Mouse (Mus musculus) adrenal gland, adult 8-10 months (tissue): ENCODE data around the gene Mrpl55. TPM values are rescaled to one million over a fixed set of nuclear protein-coding genes. Genes with fewer than 3 reads are reported as not detected.

Experiments
- DNase-seq: peaks from one replicate; pipeline ENCODE4 v3.0.0; 2022
- total RNA-seq, 4 experiments: library from RNA; stranded (reverse); gene quantifications; 2 replicates each; pipeline ENCODE4 v1.2.4; 2022

The Mrpl55 gene
- total RNA-seq, 4 experiments from 2014 or later: 46.0 to 53.6 (median 47.1) TPM

- peak; percentile 95 for DNase-seq
These were observed 26.1 kb downstream of the Mrpl55 start, which contains the start of gene Arf1 for GRCm38 (mm10) chr11:59228122-59228953. Gene Arf1, minus strand, starts transcription at chr11:59228270.

GRCm38 (mm10) chr11:59230144-59230760 lies 28.0 kb downstream of the Mrpl55 start:
- no peak for DNase-seq

- DNase-seq: no peak
These were observed 30.5 kb downstream of the Mrpl55 start for GRCm38 (mm10) chr11:59232797-59233196.

- DNase-seq: peak; percentile 75
These were observed 36.5 kb downstream of the Mrpl55 start for GRCm38 (mm10) chr11:59238525-59239427.

- DNase-seq: no peak
These were observed 37.1 kb downstream of the Mrpl55 start for GRCm38 (mm10) chr11:59239428-59239785.

- DNase-seq: no peak
These were observed 37.5 kb downstream of the Mrpl55 start for GRCm38 (mm10) chr11:59239796-59240195.

- no peak for DNase-seq
These were observed 39.6 kb downstream of the Mrpl55 start for GRCm38 (mm10) chr11:59241841-59242240.

- DNase-seq: no peak
These were observed 41.6 kb downstream of the Mrpl55 start for GRCm38 (mm10) chr11:59243856-59244255.

- DNase-seq: no peak
These were observed 45.8 kb downstream of the Mrpl55 start for GRCm38 (mm10) chr11:59248101-59248500.

Other genes with a start within 250 kb of the Mrpl55 start
- 10 to 100 TPM; 18.8 to 28.5 (median 26.2) TPM for gene Hist3h2a, start 247.8 kb upstream of the Mrpl55 start, total RNA-seq
- under 1 TPM; 0.21 to 0.59 (median 0.46) TPM for gene Trim17, start 247.8 kb upstream of the Mrpl55 start, total RNA-seq
- 10 to 100 TPM; 23.2 to 38.7 (median 31.3) TPM for gene Trim11, start 224.4 kb upstream of the Mrpl55 start, total RNA-seq
- 1 to 10 TPM; 1.5 to 2.2 (median 1.6) TPM for gene Obscn, start 66.1 kb upstream of the Mrpl55 start, total RNA-seq
- 10 to 100 TPM; 19.3 to 23.3 (median 21.1) TPM for gene Iba57, start 38.7 kb upstream of the Mrpl55 start, total RNA-seq
- 1 to 10 TPM in 2 of 4 experiments, under 1 TPM in 2; 0.66 to 1.4 (median 1.2) TPM for gene Gjc2, start 19.3 kb upstream of the Mrpl55 start, total RNA-seq
- gene Guk1, start 10.3 kb upstream of the Mrpl55 start, total RNA-seq: 10 to 100 TPM; 67.1 to 80.4 (median 72.1) TPM
- 10 to 100 TPM; 25.8 to 31.2 (median 29.6) TPM for gene 2310033P09Rik, start 5.8 kb downstream of the Mrpl55 start, total RNA-seq
- 100 to 1,000 TPM; 408 to 506 (median 446) TPM for gene Arf1, start 25.8 kb downstream of the Mrpl55 start, total RNA-seq
- gene Wnt3a, start 88.3 kb downstream of the Mrpl55 start, total RNA-seq: not detected
- gene Wnt9a, start 104.4 kb downstream of the Mrpl55 start, total RNA-seq: 1 to 10 TPM; 1.2 to 1.5 (median 1.5) TPM
- not detected for gene Prss38, start 173.2 kb downstream of the Mrpl55 start, total RNA-seq
- 10 to 100 TPM; 10.4 to 12.1 (median 11.1) TPM for gene Jmjd4, start 247.6 kb downstream of the Mrpl55 start, total RNA-seq
- 100 to 1,000 TPM; 106 to 112 (median 108) TPM for gene Snap47, start 248.7 kb downstream of the Mrpl55 start, total RNA-seq